Mouse (Mus musculus) lung, postnatal 0 days (tissue): ENCODE measurements around the gene Fcgbp.

ENCODE experiments used
- CTCF ChIP-seq: IDR thresholded peaks from 2 replicates; pipeline ENCODE4 v1.5.1; 2016; ENCODE audit warnings: antibody characterized with exemption, mild to moderate bottlenecking
- EP300 ChIP-seq: IDR thresholded peaks from 2 replicates; pipeline ENCODE4 v1.6.1; 2016; ENCODE audit warnings: antibody characterized with exemption, mild to moderate bottlenecking, control low read depth

DNA sequence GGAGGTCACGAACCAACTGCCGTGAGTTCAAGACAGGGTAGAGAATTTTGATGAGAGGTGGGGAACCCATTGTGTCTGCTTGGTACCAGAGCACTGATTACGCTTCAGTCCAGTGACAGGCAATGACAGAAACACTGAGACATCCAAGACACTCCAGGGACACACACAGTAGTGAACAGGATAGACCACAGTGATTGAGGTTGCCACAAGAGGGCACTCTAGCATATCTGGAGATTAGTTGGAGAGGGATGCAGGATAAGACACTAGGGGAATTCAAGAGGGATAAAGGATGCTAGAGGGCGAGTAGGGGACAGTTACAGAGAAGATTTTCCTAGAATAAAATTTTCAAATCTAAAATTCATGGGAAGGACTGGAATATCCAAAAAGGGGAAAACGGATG, 66.6 kb downstream of the Fcgbp start:
- TF ChIP-seq CTCF (peak; percentile 68), EP300 (no peak)
